Mouse (Mus musculus) stomach, embryonic 14.5 days (tissue): ENCODE results near the gene Arhgap1. TPM values are rescaled to one million over a fixed set of nuclear protein-coding genes. Genes with fewer than 3 reads are reported as not detected.

Source experiments
- ATAC-seq: fragments of 200-750 bp; cut with Nextera tagmentation; 2 replicates; pipeline ENCODE4 v1.8.0; 2017; ENCODE audit warnings: low read depth, moderate TSS enrichment; ENCODE audit not compliant: insufficient number of reproducible peaks, insufficient read depth, low FRiP score
- H3K27ac ChIP-seq: fragments of 300-500 bp; sonication (generic); 2 replicates; pipeline ENCODE4 v1.5.1; 2014; ENCODE audit warnings: mild to moderate bottlenecking, low read length, moderate library complexity, mixed read lengths
- H3K27me3 ChIP-seq: fragments of 300-500 bp; sonication (generic); 2 replicates; pipeline ENCODE4 v1.6.1; 2014; ENCODE audit warnings: low read length, control low read depth, mixed read lengths; ENCODE audit not compliant: control insufficient read depth, insufficient read depth
- H3K36me3 ChIP-seq: fragments of 300-500 bp; sonication (generic); 2 replicates; pipeline ENCODE4 v1.6.1; 2014; ENCODE audit warnings: mild to moderate bottlenecking, control low read depth, low read length, moderate library complexity, mixed read lengths; ENCODE audit not compliant: control insufficient read depth, insufficient read depth
- H3K4me1 ChIP-seq: fragments of 300-500 bp; sonication (generic); 2 replicates; pipeline ENCODE4 v1.6.1; 2014; ENCODE audit warnings: low read length, control low read depth, mixed read lengths; ENCODE audit not compliant: control insufficient read depth, insufficient read depth
- H3K4me2 ChIP-seq: fragments of 300-500 bp; sonication (generic); replicated peaks from 2 replicates; pipeline ENCODE4 v1.6.1; 2014; ENCODE audit warnings: low read depth, low read length, control low read depth
- H3K4me3 ChIP-seq: fragments of 300-500 bp; sonication (generic); 2 replicates; pipeline ENCODE4 v1.5.1; 2014; ENCODE audit warnings: low read depth, low read length, control low read depth
- H3K9ac ChIP-seq: fragments of 300-500 bp; sonication (generic); replicated peaks from 2 replicates; pipeline ENCODE4 v1.6.1; 2014; ENCODE audit warnings: low read depth, mild to moderate bottlenecking, control low read depth, low read length, moderate library complexity, mixed read lengths
- H3K9me3 ChIP-seq: fragments of 300-500 bp; sonication (generic); 2 replicates; pipeline ENCODE4 v1.6.1; 2016; ENCODE audit warnings: low read depth, low read length, control low read depth; ENCODE audit not compliant: control insufficient read depth
- WGBS: fragments of 180-500 bp; shearing (Covaris S2); extraction: QIAGEN DNeasy Blood & Tissue Kit; methylation state at CpG from one replicate; pipeline ENCODE4 v1.1.7; 2014; 5-methylcytosine and 5-hydroxymethylcytosine counted together
- polyA plus RNA-seq: library from polyadenylated mRNA; unstranded; fragments of >200 nt; fragmentation: Nextera tagmentation; extraction: Ambion mirVana; gene quantifications from 2 replicates; pipeline ENCODE4 v1.2.1, GENCODE M21; 2014

The Arhgap1 gene
- polyA plus RNA-seq, 1 experiment from 2014 or later = 147 TPM

DNA sequence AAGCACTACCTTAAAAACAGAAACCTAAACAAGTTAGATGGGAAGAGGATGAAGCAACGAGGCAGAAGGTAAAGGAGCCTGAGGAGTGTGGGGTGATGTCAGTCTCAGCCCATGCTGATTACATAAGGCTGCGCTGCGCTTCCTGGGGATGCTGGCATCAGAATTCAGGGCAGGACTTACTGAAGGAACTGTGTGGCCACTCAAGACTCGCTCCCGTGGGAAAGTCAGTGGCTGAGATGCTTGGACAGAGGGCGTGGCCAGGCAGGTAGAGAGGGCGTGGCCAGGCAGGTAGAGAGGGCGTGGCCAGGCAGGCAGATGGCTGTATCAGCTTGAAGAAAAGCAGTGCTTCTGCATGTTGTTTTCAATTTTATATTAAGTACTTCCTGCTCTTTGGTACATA, 34.3 kb downstream of the Arhgap1 start:
- no peak overlapping the region for H3K27ac ChIP-seq
- ATAC-seq = no peak
- no peak overlapping the region for H3K4me2 ChIP-seq
- H3K9me3 ChIP-seq = no peaks in the 10 kb centered on the region
- H3K27me3 ChIP-seq = no peaks in the 10 kb centered on the region
- peaks cover 20% of the 10 kb centered on the region for H3K36me3 ChIP-seq
- 72% methylated on average over 8 of the region's 8 CpGs for WGBS
- no peak overlapping the region for H3K4me3 ChIP-seq
- no peak overlapping the region for H3K9ac ChIP-seq
- no peaks in the 10 kb centered on the region for H3K4me1 ChIP-seq

DNA sequence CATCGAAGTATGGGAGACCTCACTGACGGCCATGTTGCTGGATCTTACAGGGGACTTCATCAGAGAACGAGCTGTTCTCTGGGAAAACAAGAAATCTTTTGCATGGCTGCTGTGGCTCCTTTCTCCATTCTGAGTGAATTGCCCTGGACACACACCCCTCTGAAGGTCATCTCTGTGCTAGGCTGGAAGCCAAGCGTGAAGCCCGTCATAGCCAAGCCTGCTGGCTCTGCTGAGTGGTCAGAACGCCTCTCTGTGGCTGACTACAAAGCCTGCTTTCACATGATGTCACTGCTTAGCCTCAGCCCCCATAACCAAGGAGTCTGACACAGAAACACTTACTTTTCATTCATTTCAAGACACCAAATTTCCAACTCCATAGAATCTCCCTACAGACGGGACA, 39.8 kb downstream of the Arhgap1 start:
- Histone ChIP-seq H3K9ac (no peak overlapping the region), H3K4me3 (no peak overlapping the region), H3K9me3 (no peaks in the 10 kb centered on the region), H3K27ac (no peak overlapping the region), H3K4me1 (no peaks in the 10 kb centered on the region), H3K27me3 (no peaks in the 10 kb centered on the region), H3K36me3 (peaks cover 18% of the 10 kb centered on the region; the same call in 1 of the 2 replicates), H3K4me2 (no peak overlapping the region)
- WGBS = 87% methylated on average over 7 of the region's 7 CpGs
- ATAC-seq = no peak

DNA sequence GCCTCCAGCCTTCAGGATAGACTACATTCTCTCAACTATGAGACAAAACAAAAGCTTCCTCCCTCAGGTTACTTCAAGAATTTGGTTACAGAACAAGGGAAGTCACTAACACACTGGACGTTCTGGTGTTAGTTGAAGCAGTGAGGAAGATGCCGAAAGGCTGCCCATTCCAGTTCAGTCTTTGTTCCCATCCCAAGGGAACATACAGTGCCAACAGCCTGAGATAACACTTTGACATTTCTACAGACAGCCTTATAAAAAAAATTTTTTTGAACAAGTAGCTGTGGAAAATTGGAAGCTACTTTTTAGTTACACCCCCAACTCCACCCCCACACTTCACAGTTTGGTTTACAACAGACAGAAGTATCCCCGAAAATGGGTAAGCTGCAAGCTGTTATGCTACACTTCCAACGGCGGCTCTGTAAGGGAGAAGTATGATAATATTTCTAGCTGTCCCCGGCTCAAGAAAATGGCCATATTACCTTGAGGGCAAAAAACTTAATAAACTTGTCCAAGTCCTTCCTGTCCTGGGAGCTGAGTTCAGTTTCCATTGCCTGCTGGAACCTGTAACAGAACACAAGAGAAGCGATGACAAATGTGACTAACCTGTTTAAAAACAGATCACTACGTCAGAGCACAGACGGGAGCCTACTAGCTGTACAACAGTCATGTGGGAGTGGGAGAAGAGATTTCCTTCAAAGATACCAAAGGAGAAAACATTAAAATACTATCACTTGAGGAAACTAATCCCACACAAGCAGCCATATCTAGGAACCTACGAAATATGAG, 46.0 kb downstream of the Arhgap1 start:
- no peaks in the 10 kb centered on the region for H3K4me1 ChIP-seq
- no peak overlapping the region for H3K9ac ChIP-seq
- H3K9me3 ChIP-seq = no peaks in the 10 kb centered on the region
- no peaks in the 10 kb centered on the region; the same call in 1 of the 2 replicates for H3K36me3 ChIP-seq
- WGBS = 88% methylated on average over 10 of the region's 10 CpGs
- H3K27me3 ChIP-seq = no peaks in the 10 kb centered on the region
- H3K4me3 ChIP-seq = no peak overlapping the region
- no peak for ATAC-seq
- H3K27ac ChIP-seq = no peak overlapping the region
- H3K4me2 ChIP-seq = no peak overlapping the region

DNA sequence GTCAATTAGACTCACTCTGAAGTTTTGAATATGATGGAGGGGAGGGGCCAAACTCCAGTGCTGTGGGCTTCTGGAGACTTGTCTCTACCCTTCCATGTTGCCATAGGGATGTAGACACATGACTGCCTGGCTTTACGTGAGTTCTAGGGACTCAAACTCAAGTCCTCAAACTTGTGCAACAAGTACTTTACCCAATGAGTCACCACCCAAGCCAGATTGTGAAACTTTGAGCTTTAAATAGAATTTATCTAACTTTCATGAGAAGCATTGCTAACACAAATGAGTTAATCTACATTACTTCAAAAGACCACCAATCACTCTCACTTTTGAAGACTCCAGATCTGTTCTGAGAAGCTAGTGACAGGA, 46.5 kb downstream of the Arhgap1 start:
- Histone ChIP-seq H3K27ac (no peak overlapping the region), H3K9me3 (no peaks in the 10 kb centered on the region), H3K9ac (no peak overlapping the region), H3K4me3 (no peak overlapping the region), H3K4me2 (no peak overlapping the region), H3K4me1 (no peaks in the 10 kb centered on the region), H3K36me3 (no peaks in the 10 kb centered on the region; the same call in 1 of the 2 replicates), H3K27me3 (no peaks in the 10 kb centered on the region)
- WGBS = 76% methylated on average over 1 of the region's 1 CpGs
- no peak for ATAC-seq

DNA sequence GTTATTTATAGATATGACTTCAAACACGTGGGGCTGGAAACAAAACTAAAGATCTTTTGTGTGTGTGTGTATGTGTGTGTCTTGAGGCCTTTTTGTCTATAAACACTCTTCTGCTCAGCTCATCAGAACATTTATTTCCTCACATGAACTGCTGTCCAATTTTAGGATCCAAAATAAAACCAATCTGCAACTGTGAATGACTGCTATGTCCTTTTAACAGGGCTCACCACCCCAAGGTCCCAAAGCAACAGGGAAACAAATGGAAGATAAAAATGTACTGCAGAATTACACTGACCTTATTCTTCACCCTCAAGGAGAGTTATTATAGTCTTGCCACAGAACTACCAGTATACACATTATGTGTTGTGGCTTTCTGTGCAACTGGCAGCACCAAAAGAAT, 49.6 kb downstream of the Arhgap1 start:
- Histone ChIP-seq H3K4me1 (no peaks in the 10 kb centered on the region), H3K9me3 (no peaks in the 10 kb centered on the region), H3K4me3 (no peak overlapping the region), H3K36me3 (no peaks in the 10 kb centered on the region; the same call in 1 of the 2 replicates), H3K27me3 (no peaks in the 10 kb centered on the region), H3K4me2 (no peak overlapping the region), H3K27ac (no peak overlapping the region), H3K9ac (no peak overlapping the region)
- no peak for ATAC-seq
- WGBS = 77% methylated on average over 1 of the region's 1 CpGs

DNA sequence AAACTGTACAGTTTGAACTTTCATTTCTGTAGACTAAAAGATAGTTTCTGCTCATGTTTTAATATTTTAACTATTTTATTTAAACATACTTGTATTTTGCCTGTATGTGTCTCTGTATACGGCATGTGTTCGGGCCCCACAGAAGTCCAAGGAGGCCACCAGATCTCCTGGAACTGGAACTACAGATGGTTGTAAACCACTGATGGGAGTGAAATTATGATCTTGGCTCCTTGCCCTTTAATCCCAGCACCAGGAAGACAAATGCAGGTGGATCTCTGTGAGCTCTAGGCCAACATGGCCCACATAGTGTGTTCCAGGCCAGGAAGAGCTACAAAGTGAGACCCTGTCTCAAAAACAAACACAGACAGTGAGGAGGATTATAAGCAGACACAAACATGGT, 51.7 kb downstream of the Arhgap1 start:
- Histone ChIP-seq H3K4me2 (no peak overlapping the region), H3K4me1 (no peaks in the 10 kb centered on the region), H3K36me3 (no peaks in the 10 kb centered on the region), H3K27me3 (no peaks in the 10 kb centered on the region), H3K27ac (no peak overlapping the region), H3K9ac (no peak overlapping the region), H3K9me3 (no peaks in the 10 kb centered on the region), H3K4me3 (no peak overlapping the region)
- WGBS = 96% methylated on average over 2 of the region's 2 CpGs
- ATAC-seq = no peak

DNA sequence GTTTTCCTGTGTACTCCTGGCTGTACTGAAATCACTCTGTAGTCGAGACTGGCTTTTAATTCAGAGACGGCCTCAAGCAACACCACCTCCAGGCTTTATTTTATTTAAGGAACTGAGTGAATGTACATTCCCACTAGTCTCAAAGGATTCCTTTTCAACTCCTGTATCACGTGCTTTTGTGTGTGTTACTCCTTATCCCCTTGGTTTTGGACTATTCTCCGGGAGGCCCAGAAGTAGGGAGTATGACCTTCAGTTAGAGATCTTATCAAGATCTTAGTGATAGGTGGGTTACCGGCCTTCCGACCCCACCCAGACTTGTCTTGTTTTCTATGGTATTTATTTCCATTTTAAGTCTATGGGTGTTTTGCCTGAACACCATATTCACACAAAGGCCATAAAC, 56.1 kb downstream of the Arhgap1 start:
- Histone ChIP-seq H3K27me3 (no peaks in the 10 kb centered on the region), H3K36me3 (no peaks in the 10 kb centered on the region), H3K4me2 (no peak overlapping the region), H3K9me3 (no peaks in the 10 kb centered on the region), H3K9ac (no peak overlapping the region), H3K4me3 (no peak overlapping the region), H3K27ac (no peak overlapping the region), H3K4me1 (peaks cover 5% of the 10 kb centered on the region; the same call in 1 of the 2 replicates)
- 79% methylated on average over 6 of the region's 6 CpGs for WGBS
- no peak for ATAC-seq

DNA sequence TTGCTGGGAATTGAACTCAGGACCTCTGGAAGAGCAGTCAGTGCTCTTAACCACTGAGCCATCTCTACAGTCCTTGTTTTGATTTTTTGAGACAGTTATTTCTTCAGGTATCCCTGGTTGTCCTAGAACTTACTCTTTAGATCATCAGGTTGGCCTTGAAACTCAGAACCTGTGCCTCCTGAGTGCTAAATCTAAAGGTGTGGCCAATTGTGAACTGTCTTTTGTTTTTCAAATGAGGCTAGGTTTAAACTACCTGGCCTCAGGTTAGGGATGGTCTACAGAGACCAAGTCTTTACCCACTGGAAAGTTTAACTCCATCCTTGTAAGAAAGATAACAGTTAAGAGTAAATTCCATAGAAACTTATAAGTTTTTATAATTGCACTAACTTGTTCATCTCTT, 56.8 kb downstream of the Arhgap1 start:
- no peak overlapping the region for H3K27ac ChIP-seq
- ATAC-seq = no peak

DNA sequence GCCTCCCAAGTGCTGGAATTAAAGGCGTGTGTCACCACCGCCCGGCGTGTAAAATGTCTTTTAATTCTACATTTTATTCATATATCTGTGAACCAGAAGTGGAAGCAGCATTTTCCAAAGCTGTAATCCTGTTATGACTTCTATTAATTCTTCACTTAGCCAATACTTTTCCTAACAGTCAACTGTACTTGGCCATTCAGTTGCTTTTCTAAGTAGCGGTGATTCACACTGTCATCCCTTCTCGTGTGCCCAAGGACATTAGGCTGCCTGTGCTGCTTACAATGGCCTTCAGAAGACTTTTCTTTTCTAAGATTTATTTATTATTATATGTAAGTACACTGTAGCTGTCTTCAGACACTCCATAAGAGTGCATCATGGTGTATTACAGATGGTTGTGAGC, 58.7 kb downstream of the Arhgap1 start:
- no peak overlapping the region for H3K4me3 ChIP-seq
- no peaks in the 10 kb centered on the region for H3K27me3 ChIP-seq
- H3K27ac ChIP-seq = no peak overlapping the region
- H3K4me2 ChIP-seq = no peak overlapping the region
- H3K9ac ChIP-seq = no peak overlapping the region
- H3K9me3 ChIP-seq = no peaks in the 10 kb centered on the region
- H3K4me1 ChIP-seq = peaks cover 9% of the 10 kb centered on the region; the same call in 1 of the 2 replicates
- H3K36me3 ChIP-seq = no peaks in the 10 kb centered on the region
- no peak for ATAC-seq
- WGBS = 92% methylated on average over 6 of the region's 6 CpGs

More for the DNA sequence above, 56.8 kb downstream of the Arhgap1 start:
- Histone ChIP-seq H3K36me3 (no peaks in the 10 kb centered on the region), H3K9ac (no peak overlapping the region), H3K4me1 (peaks cover 6% of the 10 kb centered on the region; the same call in 1 of the 2 replicates), H3K27me3 (no peaks in the 10 kb centered on the region), H3K4me3 (no peak overlapping the region), H3K4me2 (no peak overlapping the region), H3K9me3 (no peaks in the 10 kb centered on the region)
